Mouse (Mus musculus): ENCODE data around the gene Fam49a. TPM values are rescaled to one million over a fixed set of nuclear protein-coding genes. Genes with fewer than 3 reads are reported as not detected.

Fam49a gene
- polyA plus RNA-seq, 1 experiment from 2014 or later: 3.2 TPM

- H3K4me2 ChIP-seq (ENCODE audit: low read depth, low read length): no peak overlapping the region
- ATAC-seq (no peak), DNase-seq (peak; percentile 5)
- H3K9ac ChIP-seq (replicated peaks): no peak overlapping the region
- 72% methylated on average over 7 of the region's 7 CpGs for WGBS (ENCODE audit: insufficient replicate concordance)
- H3K27me3 ChIP-seq (ENCODE audit: insufficient read depth, low read length): no peaks in the 10 kb centered on the region
- no peak overlapping the region for H3K27ac ChIP-seq (ENCODE audit: low read depth)
- TF ChIP-seq EP300 (IDR thresholded peaks at IDR 0.05; ENCODE audit: low read depth): no peak
- no peak overlapping the region for H3K4me3 ChIP-seq (ENCODE audit: low read depth, low read length)
- H3K4me1 ChIP-seq (ENCODE audit: insufficient read depth): no peaks in the 10 kb centered on the region
- no peaks in the 10 kb centered on the region for H3K9me3 ChIP-seq (ENCODE audit: low read length)
- no peaks in the 10 kb centered on the region for H3K36me3 ChIP-seq (replicated peaks; ENCODE audit: insufficient read depth, low read length)
These were observed 73.6 kb downstream of the Fam49a start for GRCm38 (mm10) chr12:12335566-12335965.

- DNase-seq: no peak
- H3K27ac ChIP-seq (ENCODE audit: low read depth): no peak overlapping the region
- no peaks in the 10 kb centered on the region for H3K4me1 ChIP-seq (ENCODE audit: insufficient read depth)
- WGBS (ENCODE audit: insufficient replicate concordance): 81% methylated on average over 6 of the region's 6 CpGs
- H3K27me3 ChIP-seq (ENCODE audit: insufficient read depth, low read length): no peaks in the 10 kb centered on the region
- no peak overlapping the region for H3K4me3 ChIP-seq (ENCODE audit: low read depth, low read length)
- no peak overlapping the region for H3K9ac ChIP-seq (replicated peaks)
- H3K36me3 ChIP-seq (replicated peaks; ENCODE audit: insufficient read depth, low read length): no peaks in the 10 kb centered on the region
- H3K9me3 ChIP-seq (ENCODE audit: low read length): no peaks in the 10 kb centered on the region
- TF ChIP-seq EP300 (IDR thresholded peaks at IDR 0.05; ENCODE audit: low read depth) (no peak), CTCF (IDR thresholded peaks at IDR 0.05; ENCODE audit: low read depth) (no peak)
- no peak overlapping the region for H3K4me2 ChIP-seq (ENCODE audit: low read depth, low read length)
- ATAC-seq: no peak
These were observed 75.4 kb downstream of the Fam49a start for GRCm38 (mm10) chr12:12337378-12337777.

- DNase-seq: no peak
- H3K4me3 ChIP-seq (ENCODE audit: low read depth, low read length): no peak overlapping the region
- 79% methylated on average over 2 of the region's 2 CpGs for WGBS (ENCODE audit: insufficient replicate concordance)
These were observed 81.4 kb downstream of the Fam49a start for GRCm38 (mm10) chr12:12343320-12343719.

GRCm38 (mm10) chr12:12348625-12349024 is 86.7 kb downstream of the Fam49a start:
- no peak for DNase-seq
- H3K4me3 ChIP-seq (ENCODE audit: low read depth, low read length): no peak overlapping the region
- WGBS (ENCODE audit: insufficient replicate concordance): 80% methylated on average over 2 of the region's 2 CpGs
- no peak overlapping the region for H3K27ac ChIP-seq (ENCODE audit: low read depth)
- no peak for TF ChIP-seq CTCF (IDR thresholded peaks at IDR 0.05; ENCODE audit: low read depth)
- TF ChIP-seq EP300 (IDR thresholded peaks at IDR 0.05; ENCODE audit: low read depth): no peak
- no peak overlapping the region for H3K4me2 ChIP-seq (ENCODE audit: low read depth, low read length)
- H3K9ac ChIP-seq (replicated peaks): no peak overlapping the region
- H3K4me1 ChIP-seq (ENCODE audit: insufficient read depth): no peaks in the 10 kb centered on the region
- H3K36me3 ChIP-seq (replicated peaks; ENCODE audit: insufficient read depth, low read length): no peaks in the 10 kb centered on the region
- no peaks in the 10 kb centered on the region for H3K9me3 ChIP-seq (ENCODE audit: low read length)
- no peaks in the 10 kb centered on the region for H3K27me3 ChIP-seq (ENCODE audit: insufficient read depth, low read length)
- ATAC-seq: no peak

More at GRCm38 (mm10) chr12:12343320-12343719, 81.4 kb downstream of the Fam49a start:
- TF ChIP-seq CTCF (IDR thresholded peaks at IDR 0.05; ENCODE audit: low read depth) (no peak), EP300 (IDR thresholded peaks at IDR 0.05; ENCODE audit: low read depth) (no peak)
- H3K9me3 ChIP-seq (ENCODE audit: low read length): no peaks in the 10 kb centered on the region
- no peak overlapping the region for H3K27ac ChIP-seq (ENCODE audit: low read depth)
- no peak overlapping the region for H3K4me2 ChIP-seq (ENCODE audit: low read depth, low read length)
- ATAC-seq: no peak
- no peak overlapping the region for H3K9ac ChIP-seq (replicated peaks)
- no peaks in the 10 kb centered on the region for H3K27me3 ChIP-seq (ENCODE audit: insufficient read depth, low read length)
- H3K36me3 ChIP-seq (replicated peaks; ENCODE audit: insufficient read depth, low read length): no peaks in the 10 kb centered on the region
- no peaks in the 10 kb centered on the region for H3K4me1 ChIP-seq (ENCODE audit: insufficient read depth)

GRCm38 (mm10) chr12:12349645-12350288 is 87.8 kb downstream of the Fam49a start:
- Histone ChIP-seq H3K27me3 (ENCODE audit: insufficient read depth, low read length) (no peaks in the 10 kb centered on the region), H3K27ac (ENCODE audit: low read depth) (no peak overlapping the region), H3K36me3 (replicated peaks; ENCODE audit: insufficient read depth, low read length) (no peaks in the 10 kb centered on the region), H3K9me3 (ENCODE audit: low read length) (no peaks in the 10 kb centered on the region), H3K4me2 (ENCODE audit: low read depth, low read length) (no peak overlapping the region), H3K4me1 (ENCODE audit: insufficient read depth) (no peaks in the 10 kb centered on the region), H3K9ac (replicated peaks) (no peak overlapping the region), H3K4me3 (ENCODE audit: low read depth, low read length) (no peak overlapping the region)
- no peak for DNase-seq
- TF ChIP-seq EP300 (IDR thresholded peaks at IDR 0.05; ENCODE audit: low read depth): no peak
- TF ChIP-seq CTCF (IDR thresholded peaks at IDR 0.05; ENCODE audit: low read depth): 0 out of 2 replicates have a peak, but pooled peaks have one; percentile 27
- WGBS (ENCODE audit: insufficient replicate concordance): 53% methylated on average over 6 of the region's 6 CpGs
- ATAC-seq: no peak

GRCm38 (mm10) chr12:12351816-12352552 is 90.0 kb downstream of the Fam49a start:
- H3K27me3 ChIP-seq (ENCODE audit: insufficient read depth, low read length): no peaks in the 10 kb centered on the region
- DNase-seq (no peak), ATAC-seq (no peak)

More at GRCm38 (mm10) chr12:12351816-12352552, 90.0 kb downstream of the Fam49a start:
- WGBS (ENCODE audit: insufficient replicate concordance): 48% methylated on average over 11 of the region's 11 CpGs
- no peaks in the 10 kb centered on the region for H3K36me3 ChIP-seq (replicated peaks; ENCODE audit: insufficient read depth, low read length)
- H3K4me2 ChIP-seq (ENCODE audit: low read depth, low read length): no peak overlapping the region
- no peaks in the 10 kb centered on the region for H3K4me1 ChIP-seq (ENCODE audit: insufficient read depth)
- no peak for TF ChIP-seq EP300 (IDR thresholded peaks at IDR 0.05; ENCODE audit: low read depth)
- TF ChIP-seq CTCF (IDR thresholded peaks at IDR 0.05; ENCODE audit: low read depth): no peak
- H3K9ac ChIP-seq (replicated peaks): no peak overlapping the region
- no peak overlapping the region for H3K4me3 ChIP-seq (ENCODE audit: low read depth, low read length)
- H3K9me3 ChIP-seq (ENCODE audit: low read length): no peaks in the 10 kb centered on the region
- H3K27ac ChIP-seq (ENCODE audit: low read depth): no peak overlapping the region

Data from liver, postnatal 0 days (tissue).